Mouse (Mus musculus): ENCODE measurements around the gene Coro1c. TPM values are rescaled to one million over a fixed set of nuclear protein-coding genes. Genes with fewer than 3 reads are reported as not detected.

Coro1c gene
- polyA plus RNA-seq, 1 experiment, result 194 TPM

- Histone ChIP-seq H3K4me1 (ENCODE audit: control insufficient read depth, insufficient read depth, low read length) (peaks cover 17% of the 10 kb centered on the region), H3K27ac (ENCODE audit: insufficient read depth, low read depth, low read length) (no peak overlapping the region), H3K4me3 (ENCODE audit: insufficient read depth, low read length) (no peak overlapping the region)
- TF ChIP-seq POLR2A (IDR thresholded peaks at IDR 0.05; ENCODE audit: borderline replicate concordance, low read depth, low read length), result no peak
- TF ChIP-seq CTCF (IDR thresholded peaks at IDR 0.05; ENCODE audit: low read depth, low read length), result no peak
Measured at GRCm38 (mm10) chr5:113863994-113864393, 44.6 kb downstream of the Coro1c start.

GRCm38 (mm10) chr5:113862418-113862817, 46.1 kb downstream of the Coro1c start:
- Histone ChIP-seq H3K4me1 (ENCODE audit: control insufficient read depth, insufficient read depth, low read length) (peaks cover 15% of the 10 kb centered on the region), H3K4me3 (ENCODE audit: insufficient read depth, low read length) (no peak overlapping the region), H3K27ac (ENCODE audit: insufficient read depth, low read depth, low read length) (no peak overlapping the region)
- no peak for TF ChIP-seq CTCF (IDR thresholded peaks at IDR 0.05; ENCODE audit: low read depth, low read length)
- no peak for TF ChIP-seq POLR2A (IDR thresholded peaks at IDR 0.05; ENCODE audit: borderline replicate concordance, low read depth, low read length)

GRCm38 (mm10) chr5:113861294-113861693, 47.3 kb downstream of the Coro1c start:
- Histone ChIP-seq H3K27ac (ENCODE audit: insufficient read depth, low read depth, low read length) (no peak overlapping the region), H3K4me3 (ENCODE audit: insufficient read depth, low read length) (no peak overlapping the region), H3K4me1 (ENCODE audit: control insufficient read depth, insufficient read depth, low read length) (peaks cover 15% of the 10 kb centered on the region)
- TF ChIP-seq CTCF (IDR thresholded peaks at IDR 0.05; ENCODE audit: low read depth, low read length), result peak; percentile 42
- TF ChIP-seq POLR2A (IDR thresholded peaks at IDR 0.05; ENCODE audit: borderline replicate concordance, low read depth, low read length), result no peak

- no peak for TF ChIP-seq CTCF (IDR thresholded peaks at IDR 0.05; ENCODE audit: low read depth, low read length)
- no peak for TF ChIP-seq POLR2A (IDR thresholded peaks at IDR 0.05; ENCODE audit: borderline replicate concordance, low read depth, low read length)
- Histone ChIP-seq H3K27ac (ENCODE audit: insufficient read depth, low read depth, low read length) (peak overlapping the region; percentile 42), H3K4me3 (ENCODE audit: insufficient read depth, low read length) (no peak overlapping the region), H3K4me1 (ENCODE audit: control insufficient read depth, insufficient read depth, low read length) (peaks cover 18% of the 10 kb centered on the region)
Measured at GRCm38 (mm10) chr5:113858971-113859370, 49.6 kb downstream of the Coro1c start.

GRCm38 (mm10) chr5:113858550-113858949, 50.0 kb downstream of the Coro1c start:
- TF ChIP-seq CTCF (IDR thresholded peaks at IDR 0.05; ENCODE audit: low read depth, low read length) (no peak), POLR2A (IDR thresholded peaks at IDR 0.05; ENCODE audit: borderline replicate concordance, low read depth, low read length) (no peak)
- 0 out of 2 replicates have a peak overlapping the region, but pooled peaks have one; percentile 42 for H3K27ac ChIP-seq (ENCODE audit: insufficient read depth, low read depth, low read length)
- H3K4me3 ChIP-seq (ENCODE audit: insufficient read depth, low read length), result no peak overlapping the region
- H3K4me1 ChIP-seq (ENCODE audit: control insufficient read depth, insufficient read depth, low read length), result peaks cover 18% of the 10 kb centered on the region

- Histone ChIP-seq H3K4me3 (ENCODE audit: insufficient read depth, low read length) (no peak overlapping the region), H3K4me1 (ENCODE audit: control insufficient read depth, insufficient read depth, low read length) (peaks cover 18% of the 10 kb centered on the region), H3K27ac (ENCODE audit: insufficient read depth, low read depth, low read length) (no peak overlapping the region)
- no peak for TF ChIP-seq CTCF (IDR thresholded peaks at IDR 0.05; ENCODE audit: low read depth, low read length)
- no peak for TF ChIP-seq POLR2A (IDR thresholded peaks at IDR 0.05; ENCODE audit: borderline replicate concordance, low read depth, low read length)
Measured at GRCm38 (mm10) chr5:113857631-113858030, 50.9 kb downstream of the Coro1c start.

GRCm38 (mm10) chr5:113856631-113857030, 51.9 kb downstream of the Coro1c start:
- H3K4me3 ChIP-seq (ENCODE audit: insufficient read depth, low read length), result no peak overlapping the region
- H3K4me1 ChIP-seq (ENCODE audit: control insufficient read depth, insufficient read depth, low read length), result peaks cover 18% of the 10 kb centered on the region
- no peak overlapping the region for H3K27ac ChIP-seq (ENCODE audit: insufficient read depth, low read depth, low read length)
- no peak for TF ChIP-seq CTCF (IDR thresholded peaks at IDR 0.05; ENCODE audit: low read depth, low read length)
- no peak for TF ChIP-seq POLR2A (IDR thresholded peaks at IDR 0.05; ENCODE audit: borderline replicate concordance, low read depth, low read length)

GRCm38 (mm10) chr5:113855696-113856095, 52.9 kb downstream of the Coro1c start:
- no peak for TF ChIP-seq POLR2A (IDR thresholded peaks at IDR 0.05; ENCODE audit: borderline replicate concordance, low read depth, low read length)
- no peak for TF ChIP-seq CTCF (IDR thresholded peaks at IDR 0.05; ENCODE audit: low read depth, low read length)
- Histone ChIP-seq H3K4me3 (ENCODE audit: insufficient read depth, low read length) (no peak overlapping the region), H3K4me1 (ENCODE audit: control insufficient read depth, insufficient read depth, low read length) (peaks cover 18% of the 10 kb centered on the region), H3K27ac (ENCODE audit: insufficient read depth, low read depth, low read length) (no peak overlapping the region)

GRCm38 (mm10) chr5:113855117-113855516, 53.4 kb downstream of the Coro1c start:
- TF ChIP-seq CTCF (IDR thresholded peaks at IDR 0.05; ENCODE audit: low read depth, low read length) (no peak), POLR2A (IDR thresholded peaks at IDR 0.05; ENCODE audit: borderline replicate concordance, low read depth, low read length) (no peak)
- no peak overlapping the region for H3K4me3 ChIP-seq (ENCODE audit: insufficient read depth, low read length)
- H3K27ac ChIP-seq (ENCODE audit: insufficient read depth, low read depth, low read length), result no peak overlapping the region
- H3K4me1 ChIP-seq (ENCODE audit: control insufficient read depth, insufficient read depth, low read length), result peaks cover 18% of the 10 kb centered on the region

- no peak overlapping the region for H3K4me3 ChIP-seq (ENCODE audit: insufficient read depth, low read length)
- TF ChIP-seq POLR2A (IDR thresholded peaks at IDR 0.05; ENCODE audit: borderline replicate concordance, low read depth, low read length), result no peak
- peak; percentile 58 for TF ChIP-seq CTCF (IDR thresholded peaks at IDR 0.05; ENCODE audit: low read depth, low read length)
- no peak overlapping the region for H3K27ac ChIP-seq (ENCODE audit: insufficient read depth, low read depth, low read length)
- peaks cover 14% of the 10 kb centered on the region for H3K4me1 ChIP-seq (ENCODE audit: control insufficient read depth, insufficient read depth, low read length)
Measured at GRCm38 (mm10) chr5:113854494-113854893, 54.1 kb downstream of the Coro1c start.

- H3K4me1 ChIP-seq (ENCODE audit: control insufficient read depth, insufficient read depth, low read length), result peaks cover 5% of the 10 kb centered on the region; the same call in 1 of the 2 replicates
- H3K27ac ChIP-seq (ENCODE audit: insufficient read depth, low read depth, low read length), result no peak overlapping the region
- TF ChIP-seq CTCF (IDR thresholded peaks at IDR 0.05; ENCODE audit: low read depth, low read length) (no peak), POLR2A (IDR thresholded peaks at IDR 0.05; ENCODE audit: borderline replicate concordance, low read depth, low read length) (no peak)
- H3K4me3 ChIP-seq (ENCODE audit: insufficient read depth, low read length), result no peak overlapping the region
Measured at GRCm38 (mm10) chr5:113853541-113853940, 55.0 kb downstream of the Coro1c start.

All from bone marrow macrophage, adult 2 months (primary cell).